Mouse (Mus musculus) G1E-ER4 (cell line): ENCODE measurements around the gene Gopc. TPM values are rescaled to one million over a fixed set of nuclear protein-coding genes. Genes with fewer than 3 reads are reported as not detected.

Source experiments
- GATA1 ChIP-seq: IDR thresholded peaks from one replicate; pipeline ENCODE4 v1.8.0; 2012; ENCODE audit warnings: low read length, inconsistent platforms
- polyA plus RNA-seq: library from polyadenylated mRNA; stranded (reverse); fragments of >175 nt; gene quantifications from 2 replicates; pipeline ENCODE4 v1.2.3, GENCODE M21; 2012

The Gopc gene
- polyA plus RNA-seq = 1.5 and 1.6 TPM in 2 replicates

DNA sequence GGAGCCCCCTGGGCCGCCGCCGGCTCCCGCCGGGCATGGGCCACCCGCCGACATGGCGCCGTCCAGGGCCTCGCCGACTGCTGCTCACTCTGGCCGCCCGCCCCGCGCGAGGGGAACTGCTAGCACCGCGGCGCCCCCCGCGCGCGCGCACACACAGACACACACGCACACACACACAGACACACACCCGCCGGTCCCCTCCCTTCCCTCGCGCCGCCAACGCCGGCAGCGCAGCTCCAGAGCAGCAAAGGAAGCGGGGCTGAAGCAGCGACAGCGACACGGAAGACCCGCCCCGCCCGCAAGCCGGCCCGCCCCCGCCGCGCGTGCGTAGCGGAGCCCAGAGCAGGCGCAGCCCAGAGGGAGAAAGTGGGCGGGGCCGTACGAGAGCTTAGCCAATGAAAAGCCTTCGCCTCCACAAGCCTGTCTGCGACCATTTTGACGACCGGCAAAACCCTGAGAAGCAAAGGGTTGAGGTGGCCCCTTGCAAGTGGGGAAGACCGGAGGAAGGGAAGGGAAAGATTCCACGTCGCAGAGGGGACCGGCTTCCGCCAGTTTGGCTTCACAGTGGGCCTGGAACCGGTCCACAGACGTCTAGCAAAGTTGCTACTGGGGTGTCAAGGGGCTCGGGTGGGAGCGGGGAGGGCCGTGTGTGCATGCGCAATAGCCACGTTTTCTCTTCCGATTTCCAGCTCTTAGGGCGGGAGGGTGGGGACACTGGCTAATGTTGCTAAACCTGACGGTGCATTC lies at the start of gene Gopc:
TSS of gene Gopc (minus strand) at position 280 of the 747 bp plus-strand sequence.
- no peak for TF ChIP-seq GATA1

DNA sequence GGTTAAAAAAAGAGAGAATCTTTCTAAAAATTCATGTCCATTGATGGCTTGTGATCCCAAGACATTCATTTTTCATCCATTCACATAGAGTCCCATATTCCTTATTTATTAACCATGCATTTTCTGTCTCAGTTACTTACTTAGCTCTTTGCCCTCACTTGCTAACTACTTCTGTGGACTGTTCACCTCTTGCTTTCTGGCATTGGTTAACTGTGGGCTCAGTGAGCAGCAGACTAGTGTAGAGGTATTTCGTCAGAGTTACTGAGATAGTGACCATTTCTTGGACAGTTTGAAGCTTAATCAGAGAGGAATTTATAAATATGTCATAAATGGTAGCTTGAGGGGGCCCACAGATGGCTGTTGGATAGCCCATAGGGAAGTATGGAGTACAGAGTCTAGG lies 49.0 kb upstream of the Gopc start:
- no peak for TF ChIP-seq GATA1

DNA sequence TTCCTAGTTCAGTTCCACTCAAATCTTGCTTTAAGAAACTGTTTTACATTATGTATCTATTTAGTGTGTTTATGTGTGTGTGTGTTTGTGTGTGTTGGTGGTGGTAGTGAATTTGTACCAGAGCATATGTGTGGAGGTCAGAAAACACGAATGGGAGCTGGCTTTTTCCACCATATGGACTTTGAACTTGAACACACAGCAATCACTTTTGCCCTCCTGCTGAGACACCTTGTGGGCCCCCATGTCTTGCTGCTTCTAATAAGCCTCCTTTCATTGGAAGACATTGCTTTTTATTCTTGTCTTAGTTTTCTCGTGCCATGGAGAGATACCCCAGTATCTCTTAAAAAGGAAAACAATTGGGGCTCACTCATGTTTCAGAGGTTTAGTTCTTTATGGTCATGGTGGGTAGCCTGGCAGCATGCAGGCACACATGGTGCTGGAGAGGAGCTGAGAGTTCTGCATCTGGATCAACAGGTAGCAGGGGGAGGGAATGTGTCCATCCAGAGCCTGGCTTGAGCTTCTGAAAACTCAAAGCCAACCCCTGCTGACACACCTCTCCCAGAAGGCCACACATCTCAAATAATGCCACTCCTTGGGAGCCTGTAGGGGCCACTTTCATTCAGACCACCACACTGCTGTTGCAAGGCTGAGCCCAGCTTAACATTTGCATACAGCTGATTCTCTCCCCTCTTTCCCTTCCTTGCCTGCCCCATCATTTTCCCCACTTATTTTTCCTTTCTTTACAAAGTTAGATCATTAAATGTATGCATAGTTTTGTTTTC lies 45.9 kb upstream of the Gopc start:
- TF ChIP-seq GATA1 = no peak

DNA sequence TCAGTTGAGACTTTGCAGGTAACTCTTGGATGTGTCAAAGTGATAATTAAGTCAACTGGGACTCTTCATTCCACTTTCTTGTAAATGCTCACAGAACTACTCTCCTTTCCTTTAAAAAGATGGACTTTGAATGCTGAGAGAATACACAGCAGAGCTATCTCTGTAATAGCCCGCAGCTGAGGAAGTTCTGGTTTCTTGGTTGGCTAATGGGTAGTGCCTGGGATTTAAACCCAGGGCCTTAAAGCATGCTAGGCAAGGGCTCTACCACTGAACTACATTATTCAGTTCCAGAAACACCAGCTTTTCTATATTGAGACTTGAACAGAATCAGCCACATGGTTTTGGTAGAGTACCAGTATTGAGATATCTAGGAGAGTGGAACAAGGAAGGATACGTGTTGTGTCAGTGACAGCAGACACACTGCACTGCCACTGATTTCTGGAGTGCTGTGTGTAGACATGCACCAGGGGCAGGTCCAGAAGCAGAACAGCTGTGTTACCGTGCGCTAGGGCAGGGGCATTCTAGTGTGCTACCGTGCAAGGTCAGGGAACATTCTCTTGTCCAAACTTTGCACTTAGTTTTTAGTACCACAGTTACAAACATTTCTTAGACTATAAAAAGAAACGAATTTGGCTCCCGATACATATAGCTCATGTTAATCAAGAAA lies 44.5 kb upstream of the Gopc start:
- TF ChIP-seq GATA1 = no peak

DNA sequence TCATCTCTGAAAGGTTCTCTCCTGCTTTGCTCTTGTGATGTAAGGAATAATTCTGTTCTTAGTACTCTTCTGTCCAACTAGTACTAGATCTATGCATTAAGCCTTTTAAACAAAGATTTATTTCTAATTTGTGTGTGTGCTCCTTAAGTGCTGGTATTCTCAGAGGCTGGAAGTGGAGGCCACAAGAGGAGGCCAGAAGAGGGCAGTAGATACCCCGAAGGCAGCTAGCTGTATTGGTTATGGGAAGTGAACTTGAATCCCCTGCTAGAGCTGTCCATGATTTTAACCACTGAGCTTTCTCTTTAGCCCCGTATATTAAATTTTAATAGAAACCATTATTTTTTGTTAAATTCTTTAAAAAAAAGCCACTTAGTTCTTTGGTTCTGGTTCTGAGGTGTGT lies 41.2 kb upstream of the Gopc start:
- TF ChIP-seq GATA1 = no peak

DNA sequence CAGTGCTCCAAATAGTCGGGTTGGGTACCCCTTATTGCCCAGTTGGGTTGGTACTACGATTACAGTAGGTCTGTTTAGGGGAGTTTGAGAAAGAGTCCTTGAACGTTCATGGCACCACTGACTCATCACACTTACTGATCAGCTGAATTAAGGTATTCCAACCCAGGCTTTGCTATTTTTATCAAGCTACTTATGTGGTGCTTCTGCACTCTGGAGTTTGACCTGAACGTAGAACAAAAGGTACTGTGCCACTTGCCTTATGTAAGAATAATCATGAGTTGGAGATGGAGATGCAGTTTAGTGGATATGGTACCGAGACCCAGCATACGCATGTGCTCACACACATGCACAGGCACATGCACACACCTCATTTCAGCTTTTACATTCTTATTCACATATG lies 39.8 kb upstream of the Gopc start:
- no peak for TF ChIP-seq GATA1

DNA sequence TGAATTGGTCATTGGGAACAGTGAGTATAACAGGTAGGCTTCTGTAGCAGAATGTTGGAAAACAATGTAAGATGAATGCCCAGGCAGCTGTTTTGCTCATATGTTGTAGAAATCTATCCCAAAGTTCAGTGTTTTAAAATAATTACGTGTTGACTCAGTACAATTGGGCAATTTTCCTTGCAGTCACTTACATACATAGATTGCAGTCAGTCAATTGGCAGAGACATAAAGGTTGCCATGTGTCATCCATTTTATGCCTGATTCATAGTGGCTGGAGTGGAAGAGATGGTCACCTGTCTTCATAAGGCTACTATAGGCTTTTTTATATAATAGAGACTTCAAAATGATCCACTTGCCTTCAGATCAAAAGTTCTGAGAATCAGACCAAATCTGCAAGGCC lies 38.6 kb upstream of the Gopc start:
- TF ChIP-seq GATA1 = no peak

DNA sequence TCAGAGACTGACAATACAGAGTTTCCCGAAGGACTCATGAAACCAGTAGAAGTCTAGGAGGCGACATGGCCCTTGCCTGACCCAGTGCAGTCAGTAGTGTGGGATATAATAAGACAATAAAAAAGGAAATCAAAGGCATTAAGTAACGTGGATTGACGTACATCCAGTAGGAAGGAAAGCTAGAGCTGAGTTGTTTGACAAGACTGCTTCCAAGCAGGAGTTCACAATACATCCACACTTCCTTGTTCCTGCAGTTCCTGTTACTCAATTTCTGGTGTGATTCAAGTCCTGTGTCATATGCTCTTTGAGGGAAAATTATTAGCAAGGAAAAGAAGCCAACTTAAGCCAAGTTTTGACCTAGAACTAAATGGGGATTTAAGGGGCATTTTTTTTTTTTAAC lies 37.5 kb upstream of the Gopc start:
- no peak for TF ChIP-seq GATA1

DNA sequence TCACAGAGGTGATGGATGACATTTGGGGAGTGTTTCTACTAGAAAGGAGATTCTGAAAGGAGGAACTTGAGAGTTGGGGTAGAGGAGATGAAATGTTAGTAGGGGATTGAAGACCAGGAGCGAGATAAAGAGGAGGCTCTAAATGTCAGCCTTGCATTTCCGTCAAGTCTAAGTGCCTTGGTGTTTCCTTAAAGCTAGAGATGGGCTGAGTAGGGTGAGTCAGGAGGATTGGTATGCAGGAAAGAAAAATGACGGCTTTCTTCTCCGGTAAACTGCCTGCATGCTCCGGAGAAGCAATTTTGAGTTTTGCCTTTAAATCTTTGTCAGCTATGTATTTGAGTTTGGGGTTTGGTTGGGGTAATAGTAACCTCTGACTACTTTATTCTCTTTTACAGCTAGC lies 37.0 kb upstream of the Gopc start:
- TF ChIP-seq GATA1 = no peak

DNA sequence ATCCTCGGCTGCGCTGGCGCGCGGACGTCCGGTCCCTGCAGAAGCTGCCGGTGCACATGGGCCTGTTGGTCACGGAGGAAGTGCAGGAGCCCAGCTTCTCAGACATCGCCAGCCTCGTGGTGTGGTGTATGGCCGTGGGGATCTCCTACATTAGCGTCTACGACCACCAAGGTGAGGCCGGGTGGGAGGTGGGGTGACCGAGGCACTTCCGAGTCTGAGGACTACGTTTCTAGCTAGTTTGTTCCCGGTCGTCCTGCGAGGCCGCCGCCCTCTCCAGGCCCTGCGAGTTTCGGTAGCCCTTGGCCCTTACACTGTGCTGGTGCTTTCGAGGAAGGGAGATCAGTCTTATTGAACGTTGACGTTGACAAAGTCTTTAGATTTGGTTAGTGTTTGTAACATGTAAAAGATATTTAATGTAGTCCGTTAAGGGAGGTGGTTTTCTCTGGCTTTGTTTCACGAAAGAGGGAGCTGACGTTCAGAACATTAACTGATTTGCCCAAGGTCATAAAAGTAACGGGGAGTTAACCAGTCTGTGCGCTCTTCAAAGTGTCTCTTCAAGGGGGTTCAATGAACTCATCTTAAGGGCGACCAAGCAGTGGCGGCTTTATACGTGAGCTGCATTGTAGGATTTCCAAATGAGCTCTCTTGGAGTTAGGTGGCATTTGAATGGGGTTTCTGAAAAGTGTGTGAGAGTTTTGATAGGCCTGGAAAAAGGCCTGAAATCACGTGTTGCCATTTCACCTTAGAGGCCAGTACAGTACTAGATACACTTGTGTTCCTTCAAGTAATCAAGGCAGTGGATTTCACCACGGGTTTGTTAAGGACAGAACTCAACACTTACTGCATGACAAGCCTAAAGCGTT lies 36.3 kb upstream of the Gopc start:
- TF ChIP-seq GATA1 = no peak

DNA sequence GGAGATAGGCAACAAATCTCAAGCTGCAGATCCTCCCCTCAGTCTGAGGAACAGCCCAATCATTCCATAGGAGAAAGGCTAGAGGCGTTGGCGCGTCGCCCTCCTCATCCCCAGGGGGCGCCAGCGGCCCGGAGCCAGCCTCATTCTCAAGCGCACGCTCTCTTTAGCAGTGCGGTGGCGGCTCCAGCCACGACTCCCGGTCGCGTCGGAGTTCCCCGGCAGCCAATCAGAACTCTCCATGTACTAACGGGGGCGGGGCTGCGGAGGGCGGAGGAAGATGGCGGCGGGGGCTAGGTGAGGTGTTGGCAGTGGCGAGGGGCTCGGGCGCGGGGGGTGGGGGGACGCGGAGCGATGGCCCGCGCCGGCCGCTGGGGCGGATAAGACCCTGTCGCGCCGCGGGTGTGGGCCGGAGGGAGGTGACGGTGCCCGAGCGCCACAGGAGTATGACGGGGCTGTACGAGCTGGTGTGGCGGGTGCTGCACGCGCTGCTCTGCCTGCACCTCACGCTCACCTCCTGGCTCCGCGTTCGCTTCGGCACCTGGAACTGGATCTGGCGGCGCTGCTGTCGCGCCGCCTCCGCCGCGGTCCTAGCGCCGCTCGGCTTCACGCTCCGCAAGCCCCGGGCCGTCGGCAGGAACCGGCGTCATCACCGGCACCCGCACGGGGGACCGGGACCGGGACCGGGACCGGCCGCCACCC lies 35.5 kb upstream of the Gopc start, which contains the start of gene Nus1:
TSS of gene Nus1 (plus strand) at position 249 of the 699 bp plus-strand sequence.
- no peak for TF ChIP-seq GATA1

DNA sequence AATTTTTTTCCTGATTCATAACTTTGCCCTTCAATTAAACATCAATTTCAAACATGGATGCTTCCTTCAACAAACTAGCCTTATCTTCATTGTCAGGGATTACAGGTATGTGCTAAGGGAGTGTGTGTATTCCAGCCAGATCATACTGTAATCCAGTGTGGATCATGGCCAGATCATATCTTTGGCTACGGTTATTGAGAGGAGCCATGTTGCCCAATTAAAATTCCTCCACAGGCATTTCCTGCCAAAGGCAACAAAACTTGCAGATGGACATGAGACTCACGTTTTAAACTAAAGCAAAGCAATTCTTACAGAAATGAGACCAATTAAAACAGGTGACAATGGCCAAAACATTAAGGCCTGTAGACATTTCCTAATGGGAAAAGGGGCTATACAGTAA lies 34.5 kb upstream of the Gopc start:
- TF ChIP-seq GATA1 = no peak

DNA sequence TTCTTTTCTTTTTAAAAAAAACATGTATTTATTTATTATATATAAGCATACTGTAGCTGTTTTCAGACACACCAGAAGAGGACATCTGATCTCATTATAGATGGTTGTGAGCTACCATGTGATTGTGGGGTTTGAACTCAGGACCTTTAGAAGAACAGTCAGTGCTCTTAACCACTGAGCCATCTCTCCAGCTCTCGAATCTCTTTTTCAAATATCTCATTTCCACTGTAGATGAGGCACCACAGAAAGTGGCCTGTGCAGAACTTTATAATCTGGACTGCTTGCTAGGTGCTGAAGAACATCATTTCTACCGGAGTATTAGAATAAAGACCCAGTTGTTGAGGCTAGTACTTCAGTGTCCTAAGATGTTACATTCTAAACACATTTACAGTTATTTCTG lies 33.1 kb upstream of the Gopc start:
- no peak for TF ChIP-seq GATA1

DNA sequence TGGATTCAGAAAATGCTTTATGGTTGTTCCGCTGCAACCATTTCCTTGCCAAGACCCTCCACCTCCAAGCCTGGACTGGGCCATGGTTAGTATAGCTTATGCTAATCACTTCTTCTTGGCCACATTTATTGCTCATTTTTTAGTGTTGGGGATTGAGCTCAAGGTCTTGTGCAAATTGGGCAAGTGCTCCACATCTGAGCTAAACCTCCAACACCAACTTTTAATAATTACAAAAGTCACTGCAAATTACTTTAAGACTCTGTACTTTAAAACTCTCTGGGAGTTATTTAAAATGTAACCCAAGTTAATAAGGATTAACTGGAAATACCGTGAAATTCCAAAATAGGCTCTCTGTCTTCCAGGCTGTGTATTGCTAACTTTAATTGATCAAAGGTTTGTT lies 25.6 kb upstream of the Gopc start:
- no peak for TF ChIP-seq GATA1

DNA sequence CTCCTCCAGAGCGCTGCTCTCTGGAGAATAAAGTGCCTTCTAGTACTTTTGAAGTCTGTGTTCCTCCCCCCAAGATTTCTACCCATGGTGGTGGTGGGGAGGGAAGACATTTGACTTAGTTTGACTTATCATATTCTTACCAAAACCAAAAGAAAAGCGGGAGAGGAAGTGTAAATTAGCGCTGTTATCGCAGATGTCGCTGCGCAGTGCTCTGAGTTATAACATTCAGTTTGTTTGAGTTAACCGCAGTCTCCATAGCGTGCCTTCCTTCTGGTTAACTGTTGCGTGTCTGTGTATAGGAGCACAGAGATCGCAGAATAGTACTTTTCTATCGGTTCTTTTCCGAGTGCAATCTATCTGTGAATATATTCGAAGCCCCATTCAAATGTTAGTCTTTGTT lies 23.2 kb upstream of the Gopc start:
- no peak for TF ChIP-seq GATA1
